Mouse (Mus musculus) midbrain, embryonic 16.5 days (tissue): ENCODE results near the gene Efcab12. TPM values are rescaled to one million over a fixed set of nuclear protein-coding genes. Genes with fewer than 3 reads are reported as not detected.

Source experiments
- ATAC-seq: fragments of 200-750 bp; cut with Nextera tagmentation; 2 replicates; pipeline ENCODE4 v1.8.0; 2017; ENCODE audit warnings: moderate TSS enrichment
- H3K27ac ChIP-seq: fragments of 300-500 bp; sonication (generic); 2 replicates; pipeline ENCODE4 v1.5.1; 2014; ENCODE audit warnings: mild to moderate bottlenecking, low read length, mixed read lengths
- H3K27me3 ChIP-seq: fragments of 300-500 bp; sonication (generic); 2 replicates; pipeline ENCODE4 v1.6.1; 2014; ENCODE audit warnings: low read depth, low read length, mixed read lengths; ENCODE audit not compliant: control insufficient read depth, insufficient read depth
- H3K36me3 ChIP-seq: fragments of 300-500 bp; sonication (generic); 2 replicates; pipeline ENCODE4 v1.6.1; 2014; ENCODE audit warnings: mild to moderate bottlenecking, low read length, moderate library complexity, mixed read lengths; ENCODE audit not compliant: control insufficient read depth, insufficient read depth
- H3K4me1 ChIP-seq: fragments of 300-500 bp; sonication (generic); 2 replicates; pipeline ENCODE4 v1.6.1; 2014; ENCODE audit warnings: mild to moderate bottlenecking, low read length, mixed read lengths; ENCODE audit not compliant: control insufficient read depth, insufficient read depth
- H3K4me2 ChIP-seq: fragments of 300-500 bp; sonication (generic); 2 replicates; pipeline ENCODE4 v1.6.1; 2014; ENCODE audit warnings: mild to moderate bottlenecking, low read length, mixed read lengths
- H3K4me3 ChIP-seq: fragments of 300-500 bp; sonication (generic); 2 replicates; pipeline ENCODE4 v1.5.1; 2014; ENCODE audit warnings: low read depth, mild to moderate bottlenecking, low read length, moderate library complexity, mixed read lengths
- H3K9ac ChIP-seq: fragments of 300-500 bp; sonication (generic); 2 replicates; pipeline ENCODE4 v1.6.1; 2014; ENCODE audit warnings: low read depth, low read length, mixed read lengths
- H3K9me3 ChIP-seq: fragments of 300-500 bp; sonication (generic); replicated peaks from 2 replicates; pipeline ENCODE4 v1.6.1; 2014; ENCODE audit warnings: mild to moderate bottlenecking, low read length, mixed read lengths; ENCODE audit not compliant: control insufficient read depth, poor library complexity, severe bottlenecking
- WGBS: fragments of 180-500 bp; shearing (Covaris S2); extraction: QIAGEN DNeasy Blood & Tissue Kit; methylation state at CpG from one replicate; pipeline ENCODE4 v1.1.7; 2014; 5-methylcytosine and 5-hydroxymethylcytosine counted together
- polyA plus RNA-seq: library from polyadenylated mRNA; unstranded; fragments of >200 nt; fragmentation: Nextera tagmentation; extraction: Ambion mirVana; gene quantifications from 2 replicates; pipeline ENCODE4 v1.2.1, GENCODE M21; 2015

Efcab12 gene
- polyA plus RNA-seq, 1 experiment from 2014 or later, result 3.1 TPM

- peaks cover 23% of the 10 kb centered on the region for H3K4me1 ChIP-seq
- H3K4me2 ChIP-seq, result peak overlapping the region; percentile 60
- H3K4me3 ChIP-seq, result peak overlapping the region; percentile 7; the same call in 1 of the 2 replicates
- no peaks in the 10 kb centered on the region for H3K9me3 ChIP-seq
- no peak for ATAC-seq
- no peak overlapping the region for H3K27ac ChIP-seq
- H3K9ac ChIP-seq, result no peak overlapping the region
- 0 out of 2 replicates have a peak, but pooled peaks cover 2% of the 10 kb centered on the region for H3K36me3 ChIP-seq
- H3K27me3 ChIP-seq, result no peaks in the 10 kb centered on the region
- WGBS, result 64% methylated on average over 9 of the region's 9 CpGs
Measured at GRCm38 (mm10) chr6:115776363-115776762, 61.8 kb downstream of the Efcab12 start.

GRCm38 (mm10) chr6:115775838-115776237 is 62.4 kb downstream of the Efcab12 start:
- peaks cover 23% of the 10 kb centered on the region for H3K4me1 ChIP-seq
- H3K9me3 ChIP-seq, result no peaks in the 10 kb centered on the region
- no peak for ATAC-seq
- peak overlapping the region; percentile 60 for H3K4me2 ChIP-seq
- 0 out of 2 replicates have a peak, but pooled peaks cover 2% of the 10 kb centered on the region for H3K36me3 ChIP-seq
- H3K4me3 ChIP-seq, result peak overlapping the region; percentile 62
- H3K9ac ChIP-seq, result peak overlapping the region; percentile 42; the same call in 1 of the 2 replicates
- no peaks in the 10 kb centered on the region for H3K27me3 ChIP-seq
- 54% methylated on average over 3 of the region's 3 CpGs for WGBS
- H3K27ac ChIP-seq, result 0 out of 2 replicates have a peak overlapping the region, but pooled peaks have one; percentile 29

GRCm38 (mm10) chr6:115774501-115774921 is 63.7 kb downstream of the Efcab12 start, which contains the start of gene Cand2:
Gene Cand2 (plus strand): TSS chr6:115774538.
- H3K9me3 ChIP-seq, result no peaks in the 10 kb centered on the region
- peak within 1 kb of the TSS; percentile 60 for H3K4me2 ChIP-seq
- WGBS, result 2% methylated on average over 15 of the region's 28 CpGs
- H3K36me3 ChIP-seq, result no peaks in the 10 kb centered on the region
- peak within 1 kb of the TSS; percentile 82 for H3K9ac ChIP-seq
- ATAC-seq, result peak; percentile 85
- H3K27ac ChIP-seq, result peak within 1 kb of the TSS; percentile 57
- peak within 1 kb of the TSS; percentile 62 for H3K4me3 ChIP-seq
- H3K4me1 ChIP-seq, result peaks cover 23% of the 10 kb centered on the region
- no peaks in the 10 kb centered on the region for H3K27me3 ChIP-seq

GRCm38 (mm10) chr6:115773966-115774413 is 64.2 kb downstream of the Efcab12 start:
- H3K27ac ChIP-seq, result peak overlapping the region; percentile 57; the same call in 1 of the 2 replicates
- H3K27me3 ChIP-seq, result no peaks in the 10 kb centered on the region
- ATAC-seq, result peak; percentile 83
- peak overlapping the region; percentile 56 for H3K9ac ChIP-seq
- no peaks in the 10 kb centered on the region for H3K36me3 ChIP-seq
- WGBS, result 2% methylated on average over 12 of the region's 14 CpGs
- H3K4me2 ChIP-seq, result peak overlapping the region; percentile 60
- H3K4me1 ChIP-seq, result peaks cover 23% of the 10 kb centered on the region
- peak overlapping the region; percentile 62 for H3K4me3 ChIP-seq
- H3K9me3 ChIP-seq, result no peaks in the 10 kb centered on the region

GRCm38 (mm10) chr6:115772604-115773003 is 65.6 kb downstream of the Efcab12 start:
- Histone ChIP-seq H3K4me3 (no peak overlapping the region), H3K4me1 (peaks cover 23% of the 10 kb centered on the region), H3K27ac (no peak overlapping the region), H3K4me2 (no peak overlapping the region), H3K9ac (no peak overlapping the region), H3K9me3 (no peaks in the 10 kb centered on the region), H3K27me3 (no peaks in the 10 kb centered on the region), H3K36me3 (no peaks in the 10 kb centered on the region)
- ATAC-seq, result no peak
- 80% methylated on average over 1 of the region's 1 CpGs for WGBS

- ATAC-seq, result no peak
- Histone ChIP-seq H3K4me3 (no peak overlapping the region), H3K4me2 (no peak overlapping the region), H3K27me3 (no peaks in the 10 kb centered on the region), H3K9me3 (no peaks in the 10 kb centered on the region), H3K9ac (no peak overlapping the region), H3K4me1 (peaks cover 23% of the 10 kb centered on the region), H3K27ac (no peak overlapping the region), H3K36me3 (no peaks in the 10 kb centered on the region)
- 89% methylated on average over 6 of the region's 6 CpGs for WGBS
Measured at GRCm38 (mm10) chr6:115772201-115772600, 66.0 kb downstream of the Efcab12 start.

- WGBS, result 83% methylated on average over 4 of the region's 4 CpGs
- no peaks in the 10 kb centered on the region for H3K27me3 ChIP-seq
- H3K4me2 ChIP-seq, result no peak overlapping the region
- H3K36me3 ChIP-seq, result no peaks in the 10 kb centered on the region
- no peak for ATAC-seq
- H3K9ac ChIP-seq, result no peak overlapping the region
- no peak overlapping the region for H3K27ac ChIP-seq
- H3K4me1 ChIP-seq, result peaks cover 10% of the 10 kb centered on the region
- no peaks in the 10 kb centered on the region for H3K9me3 ChIP-seq
- H3K4me3 ChIP-seq, result no peak overlapping the region
Measured at GRCm38 (mm10) chr6:115770852-115771251, 67.4 kb downstream of the Efcab12 start.

GRCm38 (mm10) chr6:115770059-115770670 is 68.0 kb downstream of the Efcab12 start:
- no peak overlapping the region for H3K4me3 ChIP-seq
- no peaks in the 10 kb centered on the region for H3K27me3 ChIP-seq
- no peak overlapping the region for H3K27ac ChIP-seq
- ATAC-seq, result no peak
- no peaks in the 10 kb centered on the region for H3K9me3 ChIP-seq
- no peak overlapping the region for H3K9ac ChIP-seq
- no peaks in the 10 kb centered on the region for H3K36me3 ChIP-seq
- H3K4me2 ChIP-seq, result no peak overlapping the region
- 86% methylated on average over 20 of the region's 20 CpGs for WGBS
- peaks cover 3% of the 10 kb centered on the region for H3K4me1 ChIP-seq

GRCm38 (mm10) chr6:115768207-115768606 is 70.0 kb downstream of the Efcab12 start:
- Histone ChIP-seq H3K27ac (no peak overlapping the region), H3K4me3 (no peak overlapping the region), H3K4me2 (no peak overlapping the region), H3K27me3 (no peaks in the 10 kb centered on the region), H3K9me3 (no peaks in the 10 kb centered on the region), H3K36me3 (no peaks in the 10 kb centered on the region), H3K4me1 (no peaks in the 10 kb centered on the region; the same call in 1 of the 2 replicates), H3K9ac (no peak overlapping the region)
- ATAC-seq, result no peak
- WGBS, result 94% methylated on average over 4 of the region's 4 CpGs
